Mouse (Mus musculus): ENCODE results near the gene Adam15.

DNA sequence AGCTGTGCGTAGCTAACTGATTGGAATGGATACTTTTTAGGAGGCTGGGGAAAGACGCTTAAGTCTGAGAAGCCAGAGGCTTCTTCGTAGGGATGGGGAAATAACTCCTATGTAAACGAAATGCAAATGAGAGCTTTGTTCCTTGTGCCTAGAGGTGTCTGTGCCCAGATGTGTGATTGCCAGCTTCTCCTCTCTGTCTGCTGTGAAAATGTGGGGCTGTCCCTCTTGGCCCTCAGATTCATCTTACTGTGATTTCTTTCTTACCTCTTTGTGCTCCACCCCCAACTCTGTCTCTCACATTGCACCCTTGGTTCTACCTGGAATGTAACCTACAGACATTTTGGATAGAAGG, 46.8 kb upstream of the Adam15 start:
- TF ChIP-seq CTCF (conservative IDR thresholded peaks at IDR 0.05; ENCODE audit: insufficient read depth, insufficient read length, low read depth, low read length) (no peak), POLR2A (IDR thresholded peaks at IDR 0.05; ENCODE audit: low read depth, low read length) (no peak)

All from kidney, adult 2 months (tissue).